Mouse (Mus musculus): ENCODE measurements at regions not wholly inside any gene's neighbourhood (a gene's known extent, or its start where the extent isn't known, plus 50 kb on each side); places are given as distances from the start of the nearest gene placed in this dataset.

DNA sequence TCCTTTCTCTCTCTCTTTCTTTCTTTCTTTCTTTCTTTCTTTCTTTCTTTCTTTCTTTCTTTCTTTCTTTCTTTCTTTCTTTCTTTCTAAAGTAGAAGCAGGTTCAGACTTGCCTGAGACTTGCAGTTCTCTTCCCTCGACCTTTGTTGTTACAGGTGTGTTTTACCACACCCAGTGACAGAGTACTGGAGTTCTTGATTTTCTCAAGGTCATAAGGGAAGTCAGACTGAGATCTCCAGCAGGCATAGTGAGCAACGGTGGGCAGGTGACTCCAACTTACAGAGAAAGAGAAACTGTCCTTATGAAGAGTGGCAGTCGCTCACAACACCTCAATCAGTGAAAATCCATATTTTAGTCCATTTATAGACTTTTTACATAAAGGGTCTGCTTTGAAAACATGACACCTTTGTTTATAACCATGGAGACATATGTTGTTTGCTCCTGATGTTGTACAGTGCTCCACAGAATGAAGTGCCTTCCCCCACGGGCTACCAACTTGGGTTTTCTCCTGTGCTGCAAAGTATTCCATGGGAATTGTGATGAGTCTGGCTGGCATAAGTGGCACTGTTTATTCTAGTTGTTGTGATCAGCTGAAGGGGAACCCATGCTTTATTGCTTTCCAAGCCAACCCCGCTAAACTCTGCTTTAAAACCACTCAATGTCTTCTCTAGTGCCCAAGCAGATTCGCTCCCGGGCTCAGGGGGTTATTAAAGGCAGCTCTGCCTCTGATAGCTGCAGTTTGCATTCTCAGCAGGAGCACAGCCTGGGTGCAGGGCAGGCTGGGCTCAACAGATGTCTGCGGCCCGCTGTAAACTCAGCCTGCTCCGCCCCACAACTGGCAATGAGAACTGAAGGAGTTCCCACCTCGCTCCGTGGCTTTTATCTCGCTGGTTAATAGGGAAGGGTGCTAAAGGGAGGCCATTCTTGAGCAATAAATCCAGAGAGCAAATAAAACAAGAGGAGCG is 132.6 kb upstream of the Jade1 start:
- no peak for DNase-seq (ENCODE audit: low read depth)

DNA sequence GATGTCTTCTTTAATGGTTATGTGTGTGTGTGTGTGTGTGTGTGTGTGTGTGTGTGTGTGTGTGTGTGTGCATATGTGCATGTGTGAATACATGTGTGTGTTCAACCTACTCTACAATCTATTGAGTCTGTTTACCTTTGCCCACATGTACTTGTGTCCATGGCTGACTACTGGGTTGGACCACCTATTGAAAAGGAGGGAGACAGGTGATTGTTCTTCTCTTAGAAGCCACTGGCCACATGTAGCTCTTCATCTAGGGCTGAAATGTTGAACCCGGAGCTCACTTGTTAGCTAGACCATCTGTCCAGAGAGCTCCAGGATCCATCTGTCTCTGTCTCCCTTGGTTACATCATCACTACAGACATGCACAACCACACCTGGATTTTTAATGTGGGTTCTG is 141.8 kb upstream of the Jade1 start:
- no peak for DNase-seq (ENCODE audit: low read depth)

DNA sequence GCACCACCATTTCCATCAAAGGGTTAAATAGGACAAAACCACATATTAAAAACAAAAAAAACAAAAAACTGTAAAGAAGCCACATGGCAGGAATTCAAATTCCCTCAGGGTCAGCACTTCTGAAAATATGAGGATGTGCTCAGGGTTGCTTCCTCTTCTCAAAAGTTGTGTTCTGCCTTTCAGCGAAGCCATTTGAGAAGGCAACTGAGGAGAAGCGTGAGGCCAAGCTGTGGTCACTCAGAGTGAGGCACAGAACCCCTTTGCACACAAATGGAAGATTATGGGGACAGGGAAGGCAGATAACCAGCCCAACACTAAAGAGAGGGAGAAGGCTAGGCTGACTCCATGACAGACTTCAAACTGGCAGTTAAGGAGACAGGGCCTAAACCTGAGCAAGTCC is 142.8 kb upstream of the Jade1 start:
- no peak for DNase-seq (ENCODE audit: low read depth)

DNA sequence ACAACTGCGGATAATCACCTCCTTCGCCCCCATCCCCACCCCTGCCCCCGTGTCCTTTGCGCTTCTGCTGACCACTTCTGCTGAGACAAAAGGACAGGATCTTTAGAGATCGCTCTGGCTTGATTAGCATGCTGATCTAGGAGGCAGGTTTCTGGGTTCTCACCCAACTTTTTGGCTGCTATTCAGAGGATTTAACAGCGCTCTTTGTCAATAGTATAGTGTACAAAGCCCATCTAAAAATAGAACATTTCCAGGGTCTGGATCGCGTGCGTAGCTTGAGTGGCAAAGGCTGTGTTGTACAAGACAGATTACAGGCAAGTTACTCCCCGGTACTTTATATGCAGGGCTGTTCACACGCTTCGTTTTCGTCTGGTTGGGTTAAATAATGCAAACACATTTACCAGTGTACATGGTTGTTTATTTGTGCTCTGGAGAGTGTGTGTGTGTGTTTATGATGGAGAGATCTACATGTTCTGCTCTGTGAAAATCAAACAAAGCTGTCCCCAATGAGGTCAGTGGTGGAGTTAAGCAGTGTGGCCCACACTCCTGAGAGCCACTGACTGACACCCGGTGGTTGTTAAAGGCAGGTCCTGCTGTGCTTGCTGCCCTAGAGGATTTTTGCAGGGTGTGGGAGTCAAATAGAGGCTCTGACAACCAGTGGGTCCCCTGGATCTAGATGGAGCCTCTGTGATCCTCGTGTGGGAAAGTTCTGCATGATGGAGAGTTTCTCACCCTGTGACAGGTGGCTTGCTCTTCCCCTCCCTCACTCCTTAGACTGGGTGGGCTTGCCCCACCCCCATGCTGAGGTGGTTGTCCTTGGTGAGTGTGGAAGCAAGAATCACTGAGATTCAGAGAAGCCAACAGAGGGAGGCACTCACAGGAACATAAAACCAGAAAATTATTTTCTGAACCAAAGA is 146.5 kb upstream of the Jade1 start:
- DNase-seq (ENCODE audit: low read depth) = no peak

DNA sequence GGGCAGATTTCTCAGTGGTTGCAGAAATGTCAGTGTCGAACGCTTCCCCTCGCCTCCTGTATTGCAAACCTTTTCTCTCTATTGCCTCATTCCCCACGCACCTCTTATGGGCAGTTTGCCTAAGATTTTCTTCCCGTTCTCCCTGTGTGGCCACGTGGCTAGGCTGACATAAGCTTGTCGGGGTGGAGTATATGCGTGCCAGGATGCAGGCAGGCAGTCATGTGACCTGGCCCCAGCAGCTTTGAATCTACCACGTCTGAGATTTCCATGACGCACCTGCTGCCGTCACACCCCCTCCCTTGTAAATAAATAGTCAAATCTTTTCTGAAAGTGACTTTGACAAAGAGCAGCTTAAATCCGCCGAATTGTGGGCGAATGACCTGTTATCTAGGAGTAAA is 147.1 kb upstream of the Jade1 start:
- peak; percentile 26 for DNase-seq (ENCODE audit: low read depth)

DNA sequence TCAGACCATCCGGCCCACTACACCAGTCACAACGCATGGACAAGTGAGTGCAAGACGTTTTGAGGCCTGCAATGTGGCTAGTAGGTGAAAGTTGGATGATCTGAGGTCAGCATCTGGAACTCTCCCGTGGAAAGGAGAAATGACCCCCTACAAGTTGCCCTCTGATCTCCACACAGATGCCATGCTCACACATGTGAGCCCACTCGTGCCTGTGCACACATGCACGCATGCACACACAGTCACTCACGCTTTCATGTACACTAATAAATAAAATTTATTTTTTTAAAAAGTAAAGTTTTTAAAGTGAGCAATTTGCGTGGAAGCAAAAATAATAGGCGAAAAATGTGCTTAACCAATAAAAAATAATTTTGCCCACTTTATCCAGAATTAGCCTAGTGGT is 147.5 kb upstream of the Jade1 start:
- no peak for DNase-seq (ENCODE audit: low read depth)

DNA sequence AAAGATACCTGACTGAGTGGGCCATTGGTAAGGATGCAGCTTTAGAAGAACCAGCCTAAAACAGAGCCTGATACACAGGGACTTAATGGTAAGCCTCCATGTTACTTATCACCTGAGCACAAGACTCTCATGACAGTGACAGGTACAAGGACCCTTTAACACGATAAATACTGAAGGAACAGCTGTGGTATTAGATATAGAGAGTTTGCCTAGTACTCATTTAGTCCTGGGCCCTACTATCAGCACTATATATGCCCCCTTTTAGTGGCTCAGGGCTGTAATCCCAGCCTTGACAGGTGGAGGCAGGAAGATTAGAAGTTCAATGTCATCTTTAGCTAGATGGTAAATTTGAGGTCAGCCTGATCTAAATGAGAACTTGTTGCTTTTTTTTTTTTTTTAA is 148.0 kb upstream of the Jade1 start:
- no peak for DNase-seq (ENCODE audit: low read depth)

DNA sequence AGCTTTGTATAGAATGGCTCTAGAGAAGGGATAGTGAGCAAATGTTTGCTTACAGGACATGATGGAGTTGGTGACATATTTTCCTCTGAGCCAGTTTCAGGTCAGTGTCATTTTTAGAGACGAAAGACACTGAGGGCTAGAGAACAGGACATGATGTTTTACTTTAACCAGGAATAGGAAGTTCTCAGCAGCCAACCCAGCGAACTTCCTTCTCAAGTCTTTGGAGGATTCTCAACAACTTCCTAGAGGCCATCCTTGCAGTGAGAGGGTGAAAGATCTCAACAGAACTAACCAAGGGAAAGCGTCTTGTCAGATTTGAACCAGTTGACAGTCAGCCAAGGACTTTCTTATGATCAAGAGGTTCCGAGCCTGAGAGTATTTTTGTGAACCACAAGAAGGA is 153.7 kb upstream of the Jade1 start:
- DNase-seq (ENCODE audit: low read depth) = no peak

DNA sequence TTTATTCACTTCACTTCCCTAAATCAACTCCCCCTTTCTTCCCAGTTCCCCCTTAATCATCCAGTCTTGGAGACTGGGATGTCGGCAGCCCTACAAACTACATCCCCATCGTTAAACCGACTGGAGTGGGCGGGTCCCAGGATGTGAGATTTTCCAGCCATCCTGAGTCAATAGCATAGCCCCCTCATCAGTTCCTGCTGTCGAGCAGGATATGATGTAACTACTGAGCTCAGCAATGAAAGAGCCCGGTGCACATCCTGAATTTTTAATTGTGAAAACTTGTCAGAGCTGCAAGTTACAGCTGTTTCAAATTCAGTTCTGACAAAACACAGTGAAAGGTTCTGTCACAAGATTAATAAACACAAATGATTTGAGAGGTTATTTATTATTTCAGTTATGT is 165.7 kb upstream of the Jade1 start:
- DNase-seq (ENCODE audit: low read depth) = no peak

DNA sequence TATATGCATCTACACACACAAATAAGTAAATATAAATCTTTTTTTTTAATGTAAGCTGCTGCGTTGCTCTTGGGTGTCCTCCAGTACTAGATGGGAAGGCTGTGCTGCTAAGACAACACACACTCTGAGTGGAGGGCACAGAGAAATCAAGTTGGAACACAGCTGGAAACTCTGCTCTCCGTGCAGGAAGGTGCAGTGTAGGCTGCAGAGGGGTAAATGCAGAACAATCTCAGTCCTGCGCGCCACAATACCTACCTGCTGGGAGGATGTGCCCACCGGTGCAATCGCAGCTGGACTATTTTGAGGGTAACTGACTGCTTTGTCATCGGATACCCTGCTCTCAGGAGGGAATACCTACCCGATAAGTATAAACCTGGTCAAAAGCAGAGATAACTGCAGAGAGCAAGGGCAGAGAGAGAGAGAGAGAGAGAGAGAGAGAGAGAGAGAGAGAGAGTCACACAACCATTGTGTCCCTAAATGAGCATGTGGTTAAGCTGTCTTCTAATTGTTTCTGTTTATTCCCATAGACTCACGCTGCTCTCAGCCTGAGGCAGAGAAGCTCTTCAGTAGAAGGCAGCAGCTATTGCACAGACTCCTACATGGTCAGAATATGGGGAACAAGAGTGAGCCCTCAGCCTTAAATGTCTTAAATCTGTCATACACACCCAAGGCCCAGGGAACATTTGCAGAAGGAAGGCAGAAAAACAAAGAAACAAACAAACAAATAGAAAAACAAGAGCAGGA is 167.9 kb upstream of the Jade1 start:
- no peak for DNase-seq (ENCODE audit: low read depth)

DNA sequence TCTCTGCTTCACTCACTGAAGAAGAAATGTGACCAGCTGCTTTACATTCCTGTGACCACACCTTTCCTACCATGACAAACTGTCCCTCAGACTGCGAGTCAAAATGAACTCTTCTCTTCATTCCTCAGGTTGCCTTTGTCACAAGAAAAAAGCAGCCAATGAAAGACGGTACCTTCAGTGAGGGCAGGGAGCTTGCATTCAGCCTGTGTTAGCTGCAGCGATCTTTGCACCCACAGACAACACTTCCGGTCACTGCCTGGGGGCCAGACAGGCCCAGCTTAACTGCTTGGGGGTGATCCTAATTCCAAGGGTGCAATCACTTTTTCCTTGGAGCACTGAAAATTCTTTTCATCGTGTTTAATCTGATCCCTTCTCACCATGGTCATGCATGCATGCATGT is 169.2 kb upstream of the Jade1 start:
- no peak for DNase-seq (ENCODE audit: low read depth)

DNA sequence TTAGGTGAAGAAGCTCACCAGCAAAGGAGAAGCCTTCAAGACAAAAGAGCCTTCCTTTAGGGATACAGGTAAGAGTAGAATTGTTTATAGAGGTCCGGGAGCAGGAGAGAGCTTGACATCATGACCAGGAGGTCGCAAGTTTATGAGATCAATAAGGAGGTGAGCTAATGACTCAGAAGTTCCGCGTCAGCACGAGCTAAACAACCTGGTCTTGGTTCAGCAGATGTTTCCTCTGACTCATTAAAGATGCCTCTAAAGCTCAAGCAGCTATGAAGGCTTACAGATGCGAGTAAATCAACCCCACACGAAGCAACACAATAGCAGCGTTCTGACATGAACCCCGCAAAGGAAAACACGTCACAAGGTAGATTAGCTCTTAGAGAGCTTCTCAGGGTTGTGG is 171.1 kb upstream of the Jade1 start:
- DNase-seq (ENCODE audit: low read depth) = no peak

DNA sequence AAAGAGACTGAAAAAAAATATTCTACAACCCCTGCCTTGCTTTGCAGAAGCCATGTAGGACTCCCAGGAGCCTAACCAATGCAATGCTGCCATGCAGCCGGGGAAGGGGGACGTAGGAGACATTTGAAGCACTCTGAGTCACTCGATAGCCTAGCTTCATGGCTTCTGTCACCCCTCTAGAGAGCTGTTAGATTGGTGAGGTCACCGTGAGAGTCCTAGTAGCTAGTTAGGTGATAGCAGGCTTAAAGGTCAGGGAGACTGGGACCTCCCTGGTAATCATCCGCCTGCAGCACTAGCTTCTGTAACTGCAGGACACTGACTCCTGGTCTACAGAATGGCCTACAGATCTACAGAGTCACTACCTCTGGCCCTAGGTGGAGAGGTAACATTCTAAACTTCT is 177.0 kb upstream of the Jade1 start:
- no peak for DNase-seq (ENCODE audit: low read depth)

DNA sequence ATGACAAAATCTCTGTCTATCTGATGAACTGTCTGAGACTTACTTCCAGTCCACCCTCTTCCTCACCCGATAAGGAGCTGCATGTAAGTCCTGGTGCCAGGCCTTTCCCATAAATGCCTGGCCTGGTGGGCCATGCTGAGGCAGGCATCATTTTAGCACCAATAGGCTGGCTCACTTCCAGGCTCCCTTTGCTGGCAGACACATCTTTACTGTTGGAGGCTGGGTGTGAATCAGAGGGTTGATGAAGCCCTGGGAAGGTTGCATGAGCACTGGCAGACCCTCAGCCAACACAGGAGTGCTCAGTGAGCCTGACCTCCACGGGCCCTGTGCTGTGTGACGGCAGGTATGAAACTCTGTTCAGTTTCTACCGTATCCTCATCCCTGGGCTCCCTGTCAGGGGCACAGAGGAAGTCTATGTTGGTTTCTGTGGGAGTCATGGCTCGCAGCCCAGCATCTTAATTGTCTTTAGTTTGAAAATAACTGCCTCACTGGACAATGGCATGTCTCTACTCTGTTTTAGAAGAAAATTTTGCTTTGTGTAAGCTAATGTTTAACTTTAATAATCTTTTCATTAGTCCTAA is 177.6 kb upstream of the Jade1 start:
- no peak for DNase-seq (ENCODE audit: low read depth)

DNA sequence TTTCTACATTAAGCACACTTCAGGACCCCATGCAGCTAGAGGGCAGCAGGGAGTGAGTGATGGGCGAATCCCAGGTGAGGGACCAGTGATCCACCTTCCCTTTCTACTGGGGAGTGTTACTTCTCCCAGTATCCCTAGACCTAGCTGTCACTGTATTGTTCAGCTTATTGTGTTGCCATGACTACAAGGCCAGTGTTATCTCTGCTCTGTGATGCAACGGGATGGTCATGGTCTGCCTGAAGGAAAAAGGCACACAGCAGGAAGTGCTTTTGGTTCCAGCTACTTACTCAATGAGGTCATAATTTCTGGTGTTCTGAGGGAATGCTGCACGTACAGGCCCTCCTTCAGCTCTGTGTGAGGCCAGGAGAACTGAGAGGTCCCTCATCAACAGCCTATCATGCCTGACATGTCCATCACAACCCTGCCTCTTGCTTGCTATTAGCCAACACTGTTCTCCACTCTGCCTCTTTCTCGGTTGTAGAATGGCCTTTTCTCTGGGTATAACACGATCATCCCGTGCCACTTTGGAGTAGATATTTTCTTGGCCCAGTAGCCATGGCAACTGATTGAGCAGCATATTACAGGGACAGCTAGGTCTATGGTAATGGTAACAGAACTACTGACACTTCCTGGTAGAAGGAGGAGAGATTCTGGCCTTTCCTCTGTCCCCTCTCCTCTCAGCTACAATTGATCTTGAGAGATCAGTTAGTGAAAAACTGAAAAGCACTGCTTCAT is 178.5 kb upstream of the Jade1 start:
- DNase-seq (ENCODE audit: low read depth) = no peak

DNA sequence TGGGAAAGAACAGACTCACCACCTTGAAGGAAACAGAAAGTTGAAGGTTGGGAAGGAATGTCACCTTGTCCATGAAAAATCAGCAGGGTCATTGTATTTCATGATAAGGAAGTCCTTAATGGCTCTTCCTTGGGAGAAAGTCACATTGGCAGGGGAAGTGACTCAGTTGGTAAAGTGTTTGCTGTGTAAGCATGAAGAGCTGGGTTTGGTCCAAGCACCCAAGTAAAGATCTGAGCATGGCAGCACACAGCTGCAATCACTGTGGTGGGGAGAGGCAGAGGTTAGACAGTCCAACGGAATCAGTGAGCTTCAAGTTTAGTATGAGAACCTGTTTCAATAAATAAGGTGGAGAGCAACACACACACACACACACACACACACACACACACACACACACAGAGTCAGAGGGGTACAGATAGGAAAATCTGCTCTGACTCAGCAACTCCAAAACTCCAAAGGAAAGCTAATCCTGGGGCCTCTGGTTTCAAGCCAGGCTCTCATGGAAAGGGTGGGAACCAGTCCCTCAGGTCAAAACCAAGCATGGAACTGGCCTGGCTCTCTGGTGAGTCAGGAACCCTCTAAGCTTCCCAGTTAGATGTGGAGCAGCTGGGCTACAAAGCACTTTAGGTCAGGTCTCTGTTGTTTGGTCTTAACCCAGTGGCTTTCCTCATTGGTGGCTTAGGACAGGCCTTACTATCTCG is 180.2 kb upstream of the Jade1 start:
- DNase-seq (ENCODE audit: low read depth) = no peak

DNA sequence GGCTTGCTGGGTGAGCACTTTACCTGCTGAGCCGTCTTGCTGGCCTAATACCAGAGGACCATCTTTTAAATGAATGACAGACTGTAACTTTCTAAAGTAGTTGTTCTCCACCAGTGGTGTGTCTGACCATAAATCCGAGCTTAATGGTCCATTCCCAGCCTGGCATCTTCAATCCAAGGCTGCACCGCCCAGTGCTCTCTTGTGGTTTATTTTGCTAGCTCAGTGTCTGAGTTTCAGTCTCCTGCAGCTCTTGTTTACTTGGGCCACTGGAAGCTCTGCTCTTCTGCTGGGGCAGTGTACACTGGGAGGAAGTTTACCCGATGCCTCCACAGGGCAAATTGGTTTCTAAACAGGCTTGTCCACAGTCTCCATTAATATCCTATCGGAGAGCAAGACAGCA is 182.3 kb upstream of the Jade1 start:
- DNase-seq (ENCODE audit: low read depth) = no peak

DNA sequence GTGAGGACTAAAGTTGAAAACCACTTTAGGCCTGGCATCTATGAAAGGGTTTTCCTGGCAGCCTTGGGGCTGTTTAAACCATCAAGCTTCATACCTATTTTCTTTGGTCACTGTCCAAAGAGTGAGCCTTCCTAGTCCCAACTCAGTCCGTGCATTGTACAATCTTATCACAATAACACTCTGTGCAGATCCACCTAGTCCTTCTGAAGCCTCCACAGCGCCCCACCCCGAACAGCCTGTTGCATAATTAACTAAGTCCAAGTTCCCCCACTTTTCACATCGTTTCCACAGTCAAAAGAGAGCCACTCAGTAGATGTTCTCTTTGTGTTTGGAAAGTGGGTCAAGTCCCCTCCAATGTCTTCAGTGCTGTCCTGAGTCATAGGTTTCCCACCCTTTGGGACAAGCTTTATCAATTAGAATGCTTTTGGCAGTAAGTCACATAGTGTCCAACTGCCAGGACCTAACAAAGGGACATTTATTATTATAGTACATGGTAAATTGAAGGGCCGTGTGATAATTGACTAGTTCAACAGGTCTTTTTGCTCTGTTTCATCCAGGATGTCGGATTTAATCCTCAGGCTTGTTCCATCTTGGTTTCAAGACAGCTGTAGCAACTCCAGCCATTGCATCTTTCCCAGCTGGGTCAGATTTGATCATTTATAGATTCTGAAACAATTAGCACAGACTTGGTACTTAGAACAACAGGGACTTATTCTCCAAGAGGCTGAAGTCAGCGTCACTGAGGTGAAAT is 187.0 kb upstream of the Jade1 start:
- no peak for DNase-seq (ENCODE audit: low read depth)

DNA sequence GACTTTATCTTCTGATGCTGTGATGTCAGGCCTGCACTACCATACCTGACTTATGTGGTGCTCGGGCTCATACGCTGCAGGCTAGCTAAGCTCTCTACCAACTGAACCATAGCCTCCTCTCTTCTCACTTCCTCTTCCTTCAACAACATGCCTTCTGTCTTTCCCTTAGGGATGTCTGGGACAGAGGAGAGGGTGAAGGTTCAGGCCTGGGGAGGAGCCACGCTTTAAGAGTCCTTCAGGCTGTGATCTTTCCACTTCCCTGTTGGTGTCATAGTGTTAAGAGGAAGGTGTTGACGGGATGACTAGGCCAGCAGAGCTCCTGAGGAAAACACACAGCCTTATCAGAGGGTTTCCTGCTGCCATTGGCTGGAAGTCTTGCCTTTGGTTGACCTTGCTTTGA is 188.8 kb upstream of the Jade1 start:
- no peak for DNase-seq (ENCODE audit: low read depth)

DNA sequence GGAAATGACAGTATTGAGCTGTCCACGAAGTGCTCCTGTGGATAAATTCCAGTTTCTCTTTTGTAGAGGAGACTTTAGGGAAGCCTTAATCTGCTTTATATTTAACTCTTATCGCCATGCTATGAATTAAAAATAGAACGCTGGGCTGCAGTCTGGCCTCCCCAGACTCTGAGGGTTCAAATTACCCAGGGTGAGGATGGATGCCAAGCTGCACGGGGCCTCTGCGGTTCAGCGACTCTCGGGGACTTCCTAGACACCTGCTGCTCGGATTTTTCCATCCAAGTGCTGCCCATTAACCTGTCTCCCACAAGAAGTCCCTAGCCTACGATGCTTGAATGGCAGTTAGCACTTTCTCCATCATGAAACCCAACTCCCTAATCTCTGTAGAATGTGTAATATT is 189.3 kb upstream of the Jade1 start:
- DNase-seq (ENCODE audit: low read depth) = no peak

All from c-Kit-positive CD71-negative TER-119-negative erythroid progenitor cells, embryonic 14.5 days (primary cell).